Mouse (Mus musculus) midbrain, embryonic 16.5 days (tissue): ENCODE data around the gene Oit3. TPM values are rescaled to one million over a fixed set of nuclear protein-coding genes. Genes with fewer than 3 reads are reported as not detected.
"Not testable (repeated sequence)": the region's sequence is repeated elsewhere in the genome, so short reads cannot be mapped to it uniquely, and the experiment has no call there.

Experiments used
- ATAC-seq: fragments of 200-750 bp; cut with Nextera tagmentation; 2 replicates; pipeline ENCODE4 v1.8.0; 2017; ENCODE audit warnings: moderate TSS enrichment
- H3K27ac ChIP-seq: fragments of 300-500 bp; sonication (generic); 2 replicates; pipeline ENCODE4 v1.5.1; 2014; ENCODE audit warnings: mild to moderate bottlenecking, low read length, mixed read lengths
- H3K27me3 ChIP-seq: fragments of 300-500 bp; sonication (generic); 2 replicates; pipeline ENCODE4 v1.6.1; 2014; ENCODE audit warnings: low read depth, low read length, mixed read lengths; ENCODE audit not compliant: control insufficient read depth, insufficient read depth
- H3K36me3 ChIP-seq: fragments of 300-500 bp; sonication (generic); 2 replicates; pipeline ENCODE4 v1.6.1; 2014; ENCODE audit warnings: mild to moderate bottlenecking, low read length, moderate library complexity, mixed read lengths; ENCODE audit not compliant: control insufficient read depth, insufficient read depth
- H3K4me1 ChIP-seq: fragments of 300-500 bp; sonication (generic); 2 replicates; pipeline ENCODE4 v1.6.1; 2014; ENCODE audit warnings: mild to moderate bottlenecking, low read length, mixed read lengths; ENCODE audit not compliant: control insufficient read depth, insufficient read depth
- H3K4me2 ChIP-seq: fragments of 300-500 bp; sonication (generic); 2 replicates; pipeline ENCODE4 v1.6.1; 2014; ENCODE audit warnings: mild to moderate bottlenecking, low read length, mixed read lengths
- H3K4me3 ChIP-seq: fragments of 300-500 bp; sonication (generic); 2 replicates; pipeline ENCODE4 v1.5.1; 2014; ENCODE audit warnings: low read depth, mild to moderate bottlenecking, low read length, moderate library complexity, mixed read lengths
- H3K9ac ChIP-seq: fragments of 300-500 bp; sonication (generic); 2 replicates; pipeline ENCODE4 v1.6.1; 2014; ENCODE audit warnings: low read depth, low read length, mixed read lengths
- H3K9me3 ChIP-seq: fragments of 300-500 bp; sonication (generic); replicated peaks from 2 replicates; pipeline ENCODE4 v1.6.1; 2014; ENCODE audit warnings: mild to moderate bottlenecking, low read length, mixed read lengths; ENCODE audit not compliant: control insufficient read depth, poor library complexity, severe bottlenecking
- WGBS: fragments of 180-500 bp; shearing (Covaris S2); extraction: QIAGEN DNeasy Blood & Tissue Kit; methylation state at CpG from one replicate; pipeline ENCODE4 v1.1.7; 2014; 5-methylcytosine and 5-hydroxymethylcytosine counted together
- polyA plus RNA-seq: library from polyadenylated mRNA; unstranded; fragments of >200 nt; fragmentation: Nextera tagmentation; extraction: Ambion mirVana; gene quantifications from 2 replicates; pipeline ENCODE4 v1.2.1, GENCODE M21; 2015

The Oit3 gene
- polyA plus RNA-seq, 1 experiment from 2014 or later: not detected

- no peak overlapping the region for H3K4me2 ChIP-seq
- H3K9ac ChIP-seq: no peak overlapping the region
- H3K4me3 ChIP-seq: no peak overlapping the region
- no peaks in the 10 kb centered on the region for H3K4me1 ChIP-seq
- H3K36me3 ChIP-seq: no peaks in the 10 kb centered on the region
- no peaks in the 10 kb centered on the region for H3K27me3 ChIP-seq
- no peak for ATAC-seq
- WGBS: 85% methylated on average over 4 of the region's 4 CpGs
- H3K9me3 ChIP-seq: peaks cover 4% of the 10 kb centered on the region; the same call in 1 of the 2 replicates
- no peak overlapping the region for H3K27ac ChIP-seq
Measured at GRCm38 (mm10) chr10:59391907-59392306, 49.7 kb downstream of the Oit3 start.

DNA sequence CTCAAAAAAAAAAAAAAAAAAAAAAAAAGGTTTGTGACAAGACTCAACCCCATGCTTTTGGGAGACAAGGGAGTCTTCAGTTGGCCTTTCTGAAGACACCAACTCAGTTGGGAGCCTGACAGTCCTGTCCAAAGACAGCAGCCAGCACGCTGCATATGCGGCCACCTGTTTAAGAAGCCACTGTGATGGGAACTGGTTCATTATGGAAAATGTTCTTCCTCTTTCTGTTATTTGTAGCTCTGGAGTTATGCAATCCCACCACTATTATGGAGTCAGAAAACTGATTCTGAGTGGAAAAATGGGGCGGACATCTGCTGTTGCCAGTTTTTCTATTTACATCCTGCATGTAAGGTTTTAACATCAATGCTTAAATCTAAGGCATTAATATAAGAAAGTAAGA, 51.9 kb downstream of the Oit3 start:
- Histone ChIP-seq H3K9me3 (peaks cover 4% of the 10 kb centered on the region; the same call in 1 of the 2 replicates), H3K27me3 (no peaks in the 10 kb centered on the region), H3K4me1 (no peaks in the 10 kb centered on the region), H3K4me2 (no peak overlapping the region), H3K27ac (no peak overlapping the region), H3K9ac (no peak overlapping the region), H3K4me3 (no peak overlapping the region), H3K36me3 (no peaks in the 10 kb centered on the region)
- 96% methylated on average over 3 of the region's 3 CpGs for WGBS
- no peak for ATAC-seq

- H3K9me3 ChIP-seq: peaks cover 4% of the 10 kb centered on the region; the same call in 1 of the 2 replicates
- no peak overlapping the region for H3K4me2 ChIP-seq
- H3K27me3 ChIP-seq: no peaks in the 10 kb centered on the region
- no peaks in the 10 kb centered on the region for H3K4me1 ChIP-seq
- 92% methylated on average over 7 of the region's 8 CpGs for WGBS
- ATAC-seq: no peak
- no peaks in the 10 kb centered on the region for H3K36me3 ChIP-seq
- H3K4me3 ChIP-seq: no peak overlapping the region
- H3K27ac ChIP-seq: no peak overlapping the region
- H3K9ac ChIP-seq: no peak overlapping the region
Measured at GRCm38 (mm10) chr10:59386951-59387350, 54.6 kb downstream of the Oit3 start.

- WGBS: 93% methylated on average over 5 of the region's 10 CpGs
- not testable (repeated sequence) for H3K27me3 ChIP-seq, ATAC-seq, H3K4me1 ChIP-seq, H3K27ac ChIP-seq, H3K4me2 ChIP-seq, H3K9ac ChIP-seq, H3K4me3 ChIP-seq, H3K36me3 ChIP-seq, H3K9me3 ChIP-seq
Measured at GRCm38 (mm10) chr10:59381563-59381962, 60.0 kb downstream of the Oit3 start.

- no peak overlapping the region for H3K27ac ChIP-seq
- no peak overlapping the region for H3K9ac ChIP-seq
- H3K4me2 ChIP-seq: no peak overlapping the region
- 87% methylated on average over 2 of the region's 2 CpGs for WGBS
- no peak overlapping the region for H3K4me3 ChIP-seq
- no peak for ATAC-seq
- no peaks in the 10 kb centered on the region for H3K36me3 ChIP-seq
- no peaks in the 10 kb centered on the region for H3K27me3 ChIP-seq
- H3K4me1 ChIP-seq: no peaks in the 10 kb centered on the region
- H3K9me3 ChIP-seq: no peaks in the 10 kb centered on the region
Measured at GRCm38 (mm10) chr10:59380411-59380821, 61.2 kb downstream of the Oit3 start.

DNA sequence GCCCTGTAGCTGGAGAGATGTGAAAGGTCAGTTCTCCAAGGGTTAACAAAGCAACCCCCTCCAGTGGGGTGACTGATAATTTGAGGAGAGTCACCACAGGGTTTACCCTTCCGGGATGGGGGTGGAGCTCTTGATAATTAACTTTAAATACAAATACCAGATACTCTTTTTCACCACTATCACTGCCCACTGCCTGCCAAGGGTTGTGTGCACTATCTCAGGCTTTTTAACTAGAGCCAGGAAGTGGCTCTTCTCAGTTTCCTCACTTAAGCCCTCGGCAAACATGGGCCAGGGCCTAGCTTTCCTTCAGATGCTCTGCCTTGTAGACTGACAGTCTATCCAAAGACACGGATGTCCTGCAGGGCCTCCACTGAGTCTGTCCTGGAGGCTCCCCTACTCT, 61.7 kb downstream of the Oit3 start:
- Histone ChIP-seq H3K27ac (no peak overlapping the region), H3K9ac (no peak overlapping the region), H3K9me3 (no peaks in the 10 kb centered on the region), H3K4me3 (no peak overlapping the region), H3K4me1 (no peaks in the 10 kb centered on the region), H3K36me3 (no peaks in the 10 kb centered on the region), H3K27me3 (no peaks in the 10 kb centered on the region), H3K4me2 (no peak overlapping the region)
- 56% methylated on average over 3 of the region's 3 CpGs for WGBS
- no peak for ATAC-seq

DNA sequence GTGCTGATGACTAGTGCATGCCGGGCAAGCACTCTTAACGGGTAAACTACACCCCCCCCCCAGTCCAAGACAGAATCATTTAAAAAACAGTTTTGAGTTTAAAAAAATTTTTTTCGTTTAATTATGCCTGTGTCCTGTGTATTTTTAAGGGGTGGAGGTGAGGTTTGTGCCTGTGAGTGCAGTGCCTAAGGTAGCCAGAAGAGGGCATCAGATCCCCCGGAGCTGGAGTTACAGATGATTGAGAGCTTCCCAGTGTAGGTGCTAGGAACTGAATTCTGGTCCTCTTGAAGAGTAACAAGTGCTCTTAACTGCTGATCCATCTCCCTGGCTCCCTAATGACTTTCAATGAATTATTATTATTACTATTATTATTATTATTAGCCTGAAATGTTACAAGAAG, 62.9 kb downstream of the Oit3 start:
- Histone ChIP-seq H3K4me3 (no peak overlapping the region), H3K4me1 (no peaks in the 10 kb centered on the region), H3K9me3 (no peaks in the 10 kb centered on the region), H3K9ac (no peak overlapping the region), H3K27me3 (no peaks in the 10 kb centered on the region), H3K36me3 (0 out of 2 replicates have a peak, but pooled peaks cover under 1% of the 10 kb centered on the region), H3K4me2 (no peak overlapping the region), H3K27ac (no peak overlapping the region)
- 96% methylated on average over 4 of the region's 4 CpGs for WGBS
- ATAC-seq: no peak

GRCm38 (mm10) chr10:59377906-59378305, 63.7 kb downstream of the Oit3 start:
- Histone ChIP-seq H3K9me3 (no peaks in the 10 kb centered on the region), H3K4me1 (no peaks in the 10 kb centered on the region), H3K36me3 (peaks cover 5% of the 10 kb centered on the region; the same call in 1 of the 2 replicates), H3K9ac (no peak overlapping the region), H3K4me2 (no peak overlapping the region), H3K27ac (no peak overlapping the region), H3K27me3 (no peaks in the 10 kb centered on the region), H3K4me3 (no peak overlapping the region)
- WGBS: 92% methylated on average over 10 of the region's 10 CpGs
- ATAC-seq: no peak
